Mouse (Mus musculus) urinary bladder, postnatal 14 days (tissue): ENCODE measurements around the gene Thoc2.
"Not testable (repeated sequence)": the region's sequence is repeated elsewhere in the genome, so short reads cannot be mapped to it uniquely, and the experiment has no call there.

ENCODE experiments used
- DNase-seq: peaks from one replicate; pipeline ENCODE4 v3.0.0; 2021; ENCODE audit warnings: low spot score

Gene Thoc2

DNA sequence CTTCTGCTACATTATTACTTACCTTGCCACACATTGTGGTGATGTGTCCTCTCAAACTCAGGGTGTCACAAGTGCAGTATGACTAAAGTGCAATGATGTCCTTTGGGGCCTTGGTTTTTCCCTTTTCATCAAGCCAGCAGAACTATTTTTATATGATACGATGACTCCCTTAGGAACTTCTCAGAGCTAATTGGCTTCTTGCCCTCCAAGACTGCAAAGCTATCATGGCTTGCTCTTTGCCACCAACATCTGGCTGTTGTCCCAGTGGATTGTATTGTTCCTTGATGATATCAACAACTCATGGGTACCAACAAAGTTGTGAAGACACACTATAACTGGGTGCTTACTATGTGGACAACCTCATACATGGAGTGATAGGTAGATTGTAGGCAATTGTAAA is at the start of gene Thoc2:
Gene Thoc2 (minus strand): TSS at position 101 of the 400 bp plus-strand sequence.
- no peak for DNase-seq

DNA sequence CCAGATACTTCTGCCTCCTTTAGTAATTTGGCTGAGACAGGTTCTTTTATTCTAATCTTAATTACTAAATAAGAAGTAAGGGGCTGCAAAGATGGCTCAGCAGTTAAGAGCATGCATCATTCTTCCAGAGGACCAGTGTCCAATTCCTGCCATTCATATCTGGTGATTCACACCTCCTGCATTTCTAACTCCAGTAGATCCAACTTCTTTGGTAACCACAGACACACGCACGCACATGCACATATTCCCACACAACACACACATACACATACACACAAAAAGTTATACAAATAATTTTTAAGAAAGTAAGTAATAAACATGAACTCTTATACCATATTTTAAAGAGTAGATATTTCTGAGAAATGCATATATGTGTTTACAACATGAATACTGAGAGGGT is 49.6 kb upstream of the Thoc2 start:
- no peak for DNase-seq

DNA sequence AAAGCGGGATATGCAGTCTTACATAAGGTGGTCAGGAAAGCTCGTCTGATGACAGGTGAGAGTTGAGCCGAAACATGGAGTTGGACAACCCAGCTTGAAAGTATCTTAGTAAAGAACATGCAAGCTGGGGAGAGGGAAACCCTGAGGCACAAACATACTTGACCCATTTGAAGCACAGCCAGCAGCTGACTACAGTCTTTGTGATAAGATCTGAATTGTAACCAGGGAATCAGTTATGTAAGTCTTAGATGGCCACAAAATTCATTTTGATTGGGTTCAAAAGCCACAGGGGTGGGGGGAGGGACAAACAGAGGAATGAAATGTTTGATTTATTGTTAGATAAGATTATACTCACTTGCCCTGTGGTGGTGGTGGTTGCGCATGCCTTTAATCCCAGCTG is 48.9 kb upstream of the Thoc2 start:
- peak; percentile 22 for DNase-seq

GRCm38 (mm10) chrX:41957161-41957560 is 36.7 kb upstream of the Thoc2 start:
- DNase-seq: peak; percentile 16

- no peak for DNase-seq
Measured at GRCm38 (mm10) chrX:41941840-41942239, 21.4 kb upstream of the Thoc2 start.

- not testable (repeated sequence) for DNase-seq
Measured at GRCm38 (mm10) chrX:41931821-41932220, 11.3 kb upstream of the Thoc2 start.

GRCm38 (mm10) chrX:41924708-41925107 is 4.2 kb upstream of the Thoc2 start:
- peak; percentile 33 for DNase-seq

- no peak for DNase-seq
Measured at GRCm38 (mm10) chrX:41912061-41912401, 8.4 kb downstream of the Thoc2 start.

DNA sequence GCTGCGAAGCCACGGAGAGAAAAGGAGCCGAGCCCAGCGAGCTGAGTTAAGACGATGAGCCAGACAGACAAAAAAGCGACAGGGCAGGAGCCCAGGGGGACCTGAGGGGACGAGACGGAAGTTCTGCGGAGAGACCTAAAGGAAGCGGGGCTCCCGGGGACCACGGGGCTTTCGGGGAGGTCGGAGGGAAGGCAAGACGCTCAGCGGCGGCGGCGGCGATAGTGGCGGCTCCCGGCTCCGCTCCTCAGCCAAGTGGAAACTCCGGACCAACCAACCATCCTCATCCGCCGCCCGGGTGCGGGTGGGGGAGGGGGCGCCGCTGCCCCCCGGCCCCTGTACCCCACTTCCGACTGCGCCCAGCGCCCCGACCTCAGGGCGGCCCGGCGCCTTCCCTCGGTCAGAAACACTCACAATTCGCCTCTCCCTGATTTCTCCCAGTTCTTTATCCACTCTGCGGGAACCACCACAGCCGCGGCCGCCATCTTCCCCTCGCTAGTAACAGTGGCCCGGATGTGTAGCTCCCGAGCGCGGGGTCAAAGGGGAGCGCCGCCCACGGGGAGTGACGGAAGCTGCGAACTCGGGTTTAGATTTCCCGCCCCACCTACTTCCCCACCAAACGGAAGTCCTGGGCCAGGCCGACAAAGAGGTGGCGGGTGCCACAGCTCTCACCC is 8.9 kb downstream of the Thoc2 start:
- DNase-seq: peak; percentile 89

DNA sequence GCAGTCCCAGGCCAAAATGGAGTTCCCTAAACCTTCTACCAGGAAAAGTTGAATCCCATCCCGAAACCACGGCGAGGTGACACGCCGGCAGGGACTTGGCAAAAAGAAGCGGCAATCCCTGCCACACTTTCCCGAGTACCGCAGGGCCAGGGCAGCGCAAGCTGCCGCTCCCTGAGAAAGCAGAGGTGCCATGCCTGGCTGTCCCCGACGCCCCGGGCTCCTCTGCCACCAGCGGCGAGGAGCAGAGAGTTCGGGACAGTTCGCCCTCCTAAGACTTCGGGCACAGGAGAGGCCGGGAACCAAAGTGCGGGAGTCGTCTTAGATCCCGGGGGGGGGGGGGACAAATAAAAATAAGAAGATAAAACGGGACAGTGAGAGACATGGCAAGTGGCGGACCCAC is 9.5 kb downstream of the Thoc2 start:
- DNase-seq: peak; percentile 9

- no peak for DNase-seq
Measured at GRCm38 (mm10) chrX:41910471-41910870, 10.0 kb downstream of the Thoc2 start.

GRCm38 (mm10) chrX:41884759-41885505 is 35.5 kb downstream of the Thoc2 start:
- DNase-seq: no peak

- DNase-seq: no peak
Measured at GRCm38 (mm10) chrX:41876581-41876980, 43.9 kb downstream of the Thoc2 start.

- no peak for DNase-seq
Measured at GRCm38 (mm10) chrX:41837823-41838222, 82.7 kb downstream of the Thoc2 start.

- no peak for DNase-seq
Measured at GRCm38 (mm10) chrX:41805592-41805991, 114.9 kb downstream of the Thoc2 start.

DNA sequence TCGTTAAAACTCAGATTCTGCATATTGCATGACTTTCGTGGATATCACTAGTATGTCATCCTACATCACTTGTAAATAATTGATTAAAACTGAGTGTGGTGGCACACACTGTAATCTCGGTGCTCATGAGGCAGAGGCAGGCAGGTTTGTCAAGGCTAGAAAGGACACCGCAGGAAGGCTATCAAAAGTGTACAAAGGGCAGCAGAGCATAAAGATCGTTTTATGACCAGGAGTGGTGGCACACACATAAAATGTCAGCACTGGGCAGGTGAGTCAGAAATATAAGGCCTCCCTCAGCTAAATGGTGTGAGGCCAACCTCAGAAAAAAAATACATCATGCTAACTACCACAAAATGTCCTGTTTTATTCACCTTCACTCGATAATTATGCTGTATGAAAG is 127.2 kb downstream of the Thoc2 start:
- no peak for DNase-seq
